Mouse (Mus musculus): ENCODE measurements at regions not wholly inside any gene's neighbourhood (a gene's known extent, or its start where the extent isn't known, plus 50 kb on each side); places are given as distances from the start of the nearest gene placed in this dataset.
A peak's percentile ranks its signal among the peaks of the same experiment; 100 is the strongest.

DNA sequence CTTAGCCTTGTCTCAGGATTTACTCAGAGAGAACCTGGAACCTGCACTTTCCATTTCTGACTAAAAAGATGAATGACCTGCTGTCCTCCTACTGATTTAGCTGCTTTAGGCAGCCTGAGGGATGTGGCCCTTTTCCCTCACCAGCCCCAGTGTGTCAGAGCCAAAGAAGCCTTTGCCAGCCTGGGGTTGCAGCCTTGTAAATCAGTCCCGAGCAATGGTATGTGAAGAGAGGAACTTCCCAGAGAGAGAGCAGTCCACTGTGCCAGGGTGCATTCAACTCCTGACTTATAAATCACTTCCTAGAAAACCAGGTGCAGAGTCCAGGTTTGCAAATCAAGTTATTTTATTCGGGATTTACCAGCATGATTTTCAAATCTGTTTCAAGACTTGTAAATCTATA, 239.5 kb upstream of the Map3k7 start:
- Histone ChIP-seq H3K4me1 (replicated peaks; ENCODE audit: control insufficient read depth, insufficient read depth, low read length) (no peaks in the 10 kb centered on the region), H3K9ac (ENCODE audit: low read length) (no peak overlapping the region), H3K4me3 (ENCODE audit: low read length) (no peak overlapping the region), H3K27me3 (ENCODE audit: control insufficient read depth, insufficient read depth, low read depth, low read length) (no peaks in the 10 kb centered on the region), H3K36me3 (ENCODE audit: control insufficient read depth, insufficient read depth, low read length) (no peaks in the 10 kb centered on the region), H3K9me3 (ENCODE audit: control insufficient read depth, low read length) (no peaks in the 10 kb centered on the region), H3K27ac (ENCODE audit: low read length) (no peak overlapping the region), H3K4me2 (ENCODE audit: low read depth, low read length) (no peak overlapping the region)
- no peak for ATAC-seq (ENCODE audit: low read depth)
- 54% methylated on average over 2 of the region's 2 CpGs for WGBS

DNA sequence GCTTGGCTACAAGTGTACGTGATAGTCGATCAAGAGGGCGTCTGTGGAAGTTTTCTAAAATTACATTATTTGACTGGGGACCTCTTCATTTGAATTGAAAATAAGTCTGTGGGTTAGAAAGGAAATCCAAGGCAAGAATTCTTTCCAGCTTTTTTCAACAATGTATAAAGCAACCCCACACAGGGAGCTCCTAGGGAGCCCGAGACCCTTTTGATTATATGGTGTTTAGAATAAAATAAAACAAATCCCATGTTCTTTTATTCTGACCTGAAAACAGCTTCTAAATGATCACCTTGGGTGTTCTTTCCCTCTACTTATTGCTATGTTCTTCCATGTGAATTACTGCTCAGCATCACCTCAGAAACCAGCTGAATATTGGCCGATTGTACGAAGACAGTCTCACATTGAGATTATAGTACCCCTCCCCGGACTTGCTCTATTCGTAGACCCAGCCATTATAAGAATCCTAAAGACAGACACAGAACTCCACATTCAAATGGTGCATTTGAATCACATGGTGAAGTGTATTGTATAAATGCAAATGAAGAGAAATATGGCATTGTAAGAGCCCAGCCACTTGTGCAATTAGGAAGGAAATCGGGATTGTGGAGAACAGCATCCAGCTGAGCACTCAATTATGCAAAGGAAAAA, 236.3 kb upstream of the Map3k7 start:
- Histone ChIP-seq H3K9ac (ENCODE audit: low read length) (no peak overlapping the region), H3K4me1 (replicated peaks; ENCODE audit: control insufficient read depth, insufficient read depth, low read length) (no peaks in the 10 kb centered on the region), H3K9me3 (ENCODE audit: control insufficient read depth, low read length) (no peaks in the 10 kb centered on the region), H3K27me3 (ENCODE audit: control insufficient read depth, insufficient read depth, low read depth, low read length) (no peaks in the 10 kb centered on the region), H3K27ac (ENCODE audit: low read length) (no peak overlapping the region), H3K4me3 (ENCODE audit: low read length) (no peak overlapping the region), H3K4me2 (ENCODE audit: low read depth, low read length) (no peak overlapping the region), H3K36me3 (ENCODE audit: control insufficient read depth, insufficient read depth, low read length) (no peaks in the 10 kb centered on the region)
- 89% methylated on average over 9 of the region's 9 CpGs for WGBS
- no peak for ATAC-seq (ENCODE audit: low read depth)

DNA sequence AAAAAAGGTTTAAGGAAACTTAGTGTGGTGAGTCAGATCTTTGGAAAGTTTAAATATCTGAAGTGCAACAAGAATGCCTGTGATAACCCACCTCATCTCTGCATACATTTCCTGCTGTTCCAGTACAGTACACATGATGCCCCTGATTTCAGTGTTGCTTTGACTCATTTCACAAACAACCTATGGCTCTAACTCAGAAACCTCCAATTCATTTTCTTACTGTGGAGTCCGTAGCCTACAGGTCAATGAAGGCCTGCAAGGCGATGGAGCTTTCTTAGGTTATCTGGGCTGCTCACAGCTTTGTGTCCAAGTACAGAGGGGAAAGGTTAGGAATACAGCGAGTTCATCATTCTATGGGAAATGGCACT, 235.8 kb upstream of the Map3k7 start:
- no peaks in the 10 kb centered on the region for H3K4me1 ChIP-seq (replicated peaks; ENCODE audit: control insufficient read depth, insufficient read depth, low read length)
- no peak overlapping the region for H3K4me2 ChIP-seq (ENCODE audit: low read depth, low read length)
- ATAC-seq (ENCODE audit: low read depth): no peak
- H3K27ac ChIP-seq (ENCODE audit: low read length): no peak overlapping the region
- no peaks in the 10 kb centered on the region for H3K9me3 ChIP-seq (ENCODE audit: control insufficient read depth, low read length)
- no peak overlapping the region for H3K4me3 ChIP-seq (ENCODE audit: low read length)
- no peak overlapping the region for H3K9ac ChIP-seq (ENCODE audit: low read length)
- H3K36me3 ChIP-seq (ENCODE audit: control insufficient read depth, insufficient read depth, low read length): no peaks in the 10 kb centered on the region
- 87% methylated on average over 3 of the region's 3 CpGs for WGBS
- H3K27me3 ChIP-seq (ENCODE audit: control insufficient read depth, insufficient read depth, low read depth, low read length): no peaks in the 10 kb centered on the region

DNA sequence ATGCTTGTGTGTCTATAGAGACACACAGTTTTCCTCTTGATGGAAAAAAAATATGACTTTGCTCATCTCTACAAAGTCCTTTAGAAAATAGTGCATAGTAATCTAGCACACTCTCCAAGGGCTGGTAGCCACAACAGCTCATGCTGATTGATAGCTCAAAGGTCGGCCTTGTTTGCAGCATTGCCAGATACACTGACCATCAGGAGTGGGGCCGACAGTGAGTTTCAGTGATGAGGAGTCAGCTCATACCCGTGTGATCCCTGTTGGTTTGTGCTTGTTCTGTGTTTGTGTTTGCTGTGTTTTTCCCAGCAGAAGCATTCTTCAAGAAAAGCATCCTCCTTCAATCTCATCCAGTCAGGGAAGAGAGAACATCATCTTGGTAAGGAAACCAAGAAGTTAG, 220.1 kb upstream of the Map3k7 start:
- H3K27me3 ChIP-seq (ENCODE audit: control insufficient read depth, insufficient read depth, low read depth, low read length): no peaks in the 10 kb centered on the region
- no peaks in the 10 kb centered on the region for H3K36me3 ChIP-seq (ENCODE audit: control insufficient read depth, insufficient read depth, low read length)
- no peaks in the 10 kb centered on the region for H3K9me3 ChIP-seq (ENCODE audit: control insufficient read depth, low read length)
- no peak overlapping the region for H3K4me3 ChIP-seq (ENCODE audit: low read length)
- H3K27ac ChIP-seq (ENCODE audit: low read length): 0 out of 2 replicates have a peak overlapping the region, but pooled peaks have one; percentile 1
- WGBS: 35% methylated on average over 3 of the region's 3 CpGs
- ATAC-seq (ENCODE audit: low read depth): peak; percentile 67
- peaks cover 2% of the 10 kb centered on the region; the same call in 1 of the 2 replicates for H3K4me1 ChIP-seq (replicated peaks; ENCODE audit: control insufficient read depth, insufficient read depth, low read length)
- H3K9ac ChIP-seq (ENCODE audit: low read length): no peak overlapping the region
- H3K4me2 ChIP-seq (ENCODE audit: low read depth, low read length): no peak overlapping the region

DNA sequence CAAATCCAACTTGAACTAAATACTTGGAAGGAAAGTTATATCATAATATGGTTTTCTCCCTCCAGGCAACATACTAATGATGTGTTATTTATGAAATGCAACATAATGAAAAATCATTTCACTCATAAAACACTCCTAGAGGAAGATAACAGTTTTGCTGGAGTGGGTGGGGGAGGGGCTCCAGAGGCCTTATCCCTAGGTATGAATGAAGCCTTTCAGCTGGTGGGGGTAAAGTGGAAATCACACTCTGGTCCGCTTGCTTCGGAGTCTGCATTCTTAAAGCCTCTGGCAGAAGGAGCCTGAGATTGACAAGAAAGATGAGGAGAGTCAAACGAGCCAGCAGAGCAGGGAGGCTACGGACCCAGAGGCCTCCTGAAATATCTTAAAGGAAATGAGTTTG, 219.5 kb upstream of the Map3k7 start:
- Histone ChIP-seq H3K4me1 (replicated peaks; ENCODE audit: control insufficient read depth, insufficient read depth, low read length) (peaks cover 2% of the 10 kb centered on the region; the same call in 1 of the 2 replicates), H3K27me3 (ENCODE audit: control insufficient read depth, insufficient read depth, low read depth, low read length) (no peaks in the 10 kb centered on the region), H3K9me3 (ENCODE audit: control insufficient read depth, low read length) (no peaks in the 10 kb centered on the region), H3K4me2 (ENCODE audit: low read depth, low read length) (no peak overlapping the region), H3K27ac (ENCODE audit: low read length) (no peak overlapping the region), H3K9ac (ENCODE audit: low read length) (no peak overlapping the region), H3K4me3 (ENCODE audit: low read length) (no peak overlapping the region), H3K36me3 (ENCODE audit: control insufficient read depth, insufficient read depth, low read length) (no peaks in the 10 kb centered on the region)
- 13% methylated on average over 4 of the region's 4 CpGs for WGBS
- peak; percentile 92 for ATAC-seq (ENCODE audit: low read depth)

DNA sequence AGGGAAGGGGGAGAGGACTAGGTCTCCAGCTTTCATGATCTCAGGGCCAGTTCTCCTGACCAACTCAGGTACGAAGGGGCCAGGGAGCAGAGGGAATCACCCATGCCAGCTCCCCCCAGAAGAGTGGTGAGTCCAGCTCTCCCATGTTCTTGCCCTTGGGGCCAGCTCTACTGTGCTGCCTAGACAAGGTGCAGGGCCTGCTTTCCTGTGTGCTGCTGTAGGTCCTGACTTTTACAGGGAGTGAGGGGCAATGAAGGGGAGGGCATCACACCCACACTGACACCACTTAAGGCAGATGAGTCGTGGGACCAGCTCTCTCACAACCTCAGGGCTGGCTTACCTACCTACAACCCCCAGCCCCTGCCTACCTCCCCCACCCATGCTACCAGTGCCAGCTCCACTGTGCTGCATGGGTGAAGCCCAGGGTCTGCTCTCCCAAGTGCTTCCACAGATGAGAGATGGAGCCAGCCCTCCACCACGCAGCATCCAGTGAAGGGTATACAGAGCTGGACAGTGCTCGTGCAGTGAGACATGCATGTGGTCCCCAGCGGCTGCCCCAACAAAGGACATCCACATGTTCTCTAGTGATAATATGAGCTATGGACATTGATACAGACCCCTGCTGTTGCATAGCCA, 210.1 kb upstream of the Map3k7 start:
- peak; percentile 12; the same call in 1 of the 2 replicates for ATAC-seq (ENCODE audit: low read depth)
- no peak overlapping the region for H3K4me2 ChIP-seq (ENCODE audit: low read depth, low read length)
- no peaks in the 10 kb centered on the region for H3K4me1 ChIP-seq (replicated peaks; ENCODE audit: control insufficient read depth, insufficient read depth, low read length)
- H3K36me3 ChIP-seq (ENCODE audit: control insufficient read depth, insufficient read depth, low read length): no peaks in the 10 kb centered on the region
- no peaks in the 10 kb centered on the region for H3K27me3 ChIP-seq (ENCODE audit: control insufficient read depth, insufficient read depth, low read depth, low read length)
- H3K27ac ChIP-seq (ENCODE audit: low read length): no peak overlapping the region
- 84% methylated on average over 5 of the region's 5 CpGs for WGBS
- no peaks in the 10 kb centered on the region for H3K9me3 ChIP-seq (ENCODE audit: control insufficient read depth, low read length)
- H3K9ac ChIP-seq (ENCODE audit: low read length): no peak overlapping the region
- H3K4me3 ChIP-seq (ENCODE audit: low read length): no peak overlapping the region

DNA sequence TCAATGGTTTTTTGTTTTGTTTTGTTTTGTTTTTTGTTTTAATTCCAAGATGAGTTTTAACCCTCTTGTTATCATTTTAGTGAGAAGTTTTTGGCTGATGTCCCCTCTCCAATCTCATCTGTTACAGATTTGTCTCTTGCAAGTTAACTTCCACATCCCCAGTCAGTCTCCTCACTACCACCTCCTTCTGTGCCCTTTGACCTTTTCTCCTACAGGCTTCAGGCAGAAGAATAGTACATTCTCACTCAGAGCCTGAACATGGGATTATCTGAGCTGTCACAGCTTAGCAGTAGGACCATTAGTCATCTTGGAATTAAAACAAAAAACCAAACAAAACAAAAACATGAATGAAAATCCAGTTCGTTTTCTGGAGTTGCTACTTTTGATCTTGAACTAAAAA, 206.8 kb upstream of the Map3k7 start:
- Histone ChIP-seq H3K36me3 (ENCODE audit: control insufficient read depth, insufficient read depth, low read length) (no peaks in the 10 kb centered on the region), H3K9me3 (ENCODE audit: control insufficient read depth, low read length) (no peaks in the 10 kb centered on the region), H3K4me2 (ENCODE audit: low read depth, low read length) (no peak overlapping the region), H3K27me3 (ENCODE audit: control insufficient read depth, insufficient read depth, low read depth, low read length) (no peaks in the 10 kb centered on the region), H3K4me1 (replicated peaks; ENCODE audit: control insufficient read depth, insufficient read depth, low read length) (no peaks in the 10 kb centered on the region; the same call in 1 of the 2 replicates), H3K9ac (ENCODE audit: low read length) (no peak overlapping the region), H3K4me3 (ENCODE audit: low read length) (no peak overlapping the region), H3K27ac (ENCODE audit: low read length) (no peak overlapping the region)
- ATAC-seq (ENCODE audit: low read depth): peak; percentile 74; the same call in 1 of the 2 replicates
- 28% methylated on average over 1 of the region's 1 CpGs for WGBS

DNA sequence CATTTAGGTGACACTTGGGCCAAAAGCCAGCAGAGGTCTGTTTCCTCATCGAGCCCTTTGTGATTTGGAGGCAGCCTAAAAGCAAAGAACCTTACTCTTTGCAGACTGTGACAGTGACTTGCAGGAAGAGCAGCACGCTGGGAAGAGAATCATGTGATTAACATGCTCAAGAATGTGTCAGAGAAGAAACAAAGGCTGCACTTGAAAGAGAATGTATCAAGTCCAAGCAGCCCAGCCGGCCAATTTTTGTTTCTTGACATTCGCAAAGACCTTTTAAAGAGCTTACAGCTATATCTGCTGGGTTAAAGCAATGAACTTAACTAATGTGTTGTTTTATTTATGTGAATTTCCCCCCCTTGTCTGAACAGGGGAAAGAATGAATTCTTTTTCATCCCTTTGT, 203.8 kb upstream of the Map3k7 start:
- H3K9ac ChIP-seq (ENCODE audit: low read length): no peak overlapping the region
- no peaks in the 10 kb centered on the region for H3K36me3 ChIP-seq (ENCODE audit: control insufficient read depth, insufficient read depth, low read length)
- no peaks in the 10 kb centered on the region; the same call in 1 of the 2 replicates for H3K4me1 ChIP-seq (replicated peaks; ENCODE audit: control insufficient read depth, insufficient read depth, low read length)
- no peak overlapping the region for H3K4me2 ChIP-seq (ENCODE audit: low read depth, low read length)
- no peaks in the 10 kb centered on the region for H3K27me3 ChIP-seq (ENCODE audit: control insufficient read depth, insufficient read depth, low read depth, low read length)
- peak; percentile 17; the same call in 1 of the 2 replicates for ATAC-seq (ENCODE audit: low read depth)
- H3K4me3 ChIP-seq (ENCODE audit: low read length): no peak overlapping the region
- H3K27ac ChIP-seq (ENCODE audit: low read length): no peak overlapping the region
- H3K9me3 ChIP-seq (ENCODE audit: control insufficient read depth, low read length): no peaks in the 10 kb centered on the region
- WGBS: 33% methylated on average over 4 of the region's 4 CpGs

DNA sequence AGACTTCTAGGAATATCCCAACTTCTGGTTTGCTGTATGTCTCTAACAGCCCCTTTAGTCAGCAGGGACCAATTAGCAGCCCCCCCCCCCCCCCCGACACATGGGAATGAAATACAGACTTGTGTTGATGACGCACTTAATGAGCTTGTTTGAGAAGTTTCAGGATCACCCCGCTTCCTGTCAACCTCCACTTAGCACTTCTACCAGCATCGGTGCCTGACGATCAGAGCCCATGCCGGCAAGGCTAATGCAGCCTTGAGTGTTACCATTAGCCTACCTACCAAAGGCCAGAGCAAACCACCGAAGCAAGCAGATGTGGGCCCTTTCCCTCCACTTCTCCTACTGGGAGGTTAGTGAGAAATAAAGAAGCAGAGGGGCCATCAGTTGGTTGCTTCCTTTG, 201.7 kb upstream of the Map3k7 start:
- Histone ChIP-seq H3K9ac (ENCODE audit: low read length) (no peak overlapping the region), H3K27me3 (ENCODE audit: control insufficient read depth, insufficient read depth, low read depth, low read length) (no peaks in the 10 kb centered on the region), H3K9me3 (ENCODE audit: control insufficient read depth, low read length) (no peaks in the 10 kb centered on the region), H3K4me1 (replicated peaks; ENCODE audit: control insufficient read depth, insufficient read depth, low read length) (no peaks in the 10 kb centered on the region; the same call in 1 of the 2 replicates), H3K36me3 (ENCODE audit: control insufficient read depth, insufficient read depth, low read length) (no peaks in the 10 kb centered on the region), H3K4me2 (ENCODE audit: low read depth, low read length) (no peak overlapping the region; the same call in 1 of the 2 replicates), H3K27ac (ENCODE audit: low read length) (no peak overlapping the region), H3K4me3 (ENCODE audit: low read length) (no peak overlapping the region)
- no peak for ATAC-seq (ENCODE audit: low read depth)
- 40% methylated on average over 7 of the region's 7 CpGs for WGBS
